Mouse (Mus musculus): ENCODE measurements around the gene Slamf8. TPM values are rescaled to one million over a fixed set of nuclear protein-coding genes. Genes with fewer than 3 reads are reported as not detected.

Slamf8 gene
- polyA plus RNA-seq (2016; fragmentation: Nextera tagmentation; extraction: Ambion mirVana), result not detected in 2 replicates

- Histone ChIP-seq H3K4me3 (no peak within 1 kb of the TSS), H3K27me3 (ENCODE audit: low read depth, poor library complexity, severe bottlenecking) (peaks cover 21% of the 10 kb centered on the region), H3K36me3 (no peaks in the 10 kb centered on the region), H3K27ac (replicated peaks) (no peak within 1 kb of the TSS), H3K4me1 (peaks cover 16% of the 10 kb centered on the region), H3K9me3 (replicated peaks) (no peaks in the 10 kb centered on the region)
- 86% methylated on average over 7 of the region's 7 CpGs for WGBS
- DNase-seq (ENCODE audit: low spot score), result no peak
Measured at GRCm38 (mm10) chr1:172590385-172590784, at the start of gene Slamf8. Slamf8 (minus strand) TSS chr1:172590568.

- Histone ChIP-seq H3K4me1 (no peaks in the 10 kb centered on the region), H3K9me3 (replicated peaks) (no peaks in the 10 kb centered on the region), H3K36me3 (no peaks in the 10 kb centered on the region), H3K27ac (replicated peaks) (no peak overlapping the region), H3K4me3 (no peak overlapping the region), H3K27me3 (ENCODE audit: low read depth, poor library complexity, severe bottlenecking) (no peaks in the 10 kb centered on the region)
- no peak for DNase-seq (ENCODE audit: low spot score)
- WGBS, result 70% methylated on average over 2 of the region's 2 CpGs
Measured at GRCm38 (mm10) chr1:172638781-172639180, 48.4 kb upstream of the Slamf8 start.

DNA sequence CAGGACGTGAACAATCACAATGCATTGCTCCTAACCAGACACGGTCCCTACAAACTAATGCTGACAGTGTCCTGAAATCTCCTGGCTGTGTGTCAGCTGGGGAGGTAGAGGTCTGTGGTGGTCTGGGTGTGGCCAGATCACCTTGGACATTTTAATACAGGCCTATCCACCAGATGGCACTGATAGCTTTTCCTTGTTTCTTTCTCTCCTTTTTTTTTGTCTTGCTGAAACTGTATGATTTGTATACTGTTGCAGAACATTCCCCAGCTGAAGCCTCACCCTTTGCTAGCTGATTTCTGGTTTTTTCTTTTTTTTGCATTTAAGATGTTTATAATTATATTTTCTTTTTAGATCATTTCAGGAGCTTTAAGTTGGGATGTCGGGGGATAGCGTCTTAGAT, 47.4 kb upstream of the Slamf8 start:
- Histone ChIP-seq H3K27ac (replicated peaks) (no peak overlapping the region), H3K9me3 (replicated peaks) (no peaks in the 10 kb centered on the region), H3K27me3 (ENCODE audit: low read depth, poor library complexity, severe bottlenecking) (no peaks in the 10 kb centered on the region), H3K4me1 (no peaks in the 10 kb centered on the region), H3K4me3 (no peak overlapping the region), H3K36me3 (no peaks in the 10 kb centered on the region)
- no peak for DNase-seq (ENCODE audit: low spot score)
- WGBS, result 84% methylated on average over 4 of the region's 4 CpGs

GRCm38 (mm10) chr1:172636266-172636665, 45.9 kb upstream of the Slamf8 start:
- H3K4me3 ChIP-seq, result no peak overlapping the region
- H3K36me3 ChIP-seq, result no peaks in the 10 kb centered on the region
- H3K4me1 ChIP-seq, result peaks cover 4% of the 10 kb centered on the region; the same call in 1 of the 2 replicates
- H3K27me3 ChIP-seq (ENCODE audit: low read depth, poor library complexity, severe bottlenecking), result no peaks in the 10 kb centered on the region
- DNase-seq (ENCODE audit: low spot score), result no peak
- 92% methylated on average over 5 of the region's 5 CpGs for WGBS
- H3K9me3 ChIP-seq (replicated peaks), result no peaks in the 10 kb centered on the region
- no peak overlapping the region for H3K27ac ChIP-seq (replicated peaks)

DNA sequence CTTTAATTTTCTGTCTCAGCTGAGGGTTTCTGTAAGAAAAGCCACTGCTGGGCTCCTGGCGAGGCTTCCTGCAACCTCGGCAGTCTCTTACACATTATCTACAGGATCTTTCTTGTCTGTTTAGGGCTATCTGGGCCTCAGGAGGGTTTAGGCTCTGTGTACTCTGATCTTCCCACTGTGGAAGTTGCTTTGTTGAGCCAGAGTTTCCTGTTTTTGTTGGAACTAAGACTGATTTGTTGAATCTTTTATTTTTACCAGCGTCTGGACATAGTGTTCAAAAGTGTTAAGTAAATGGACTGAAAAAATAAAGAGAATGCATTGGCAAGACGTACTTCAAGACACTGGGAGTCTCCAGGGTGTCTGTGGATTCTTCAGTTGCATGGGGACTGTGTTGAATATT, 44.9 kb upstream of the Slamf8 start:
- 72% methylated on average over 4 of the region's 4 CpGs for WGBS
- Histone ChIP-seq H3K27ac (replicated peaks) (no peak overlapping the region), H3K4me3 (no peak overlapping the region), H3K9me3 (replicated peaks) (no peaks in the 10 kb centered on the region), H3K27me3 (ENCODE audit: low read depth, poor library complexity, severe bottlenecking) (no peaks in the 10 kb centered on the region), H3K36me3 (no peaks in the 10 kb centered on the region), H3K4me1 (peaks cover 4% of the 10 kb centered on the region; the same call in 1 of the 2 replicates)
- DNase-seq (ENCODE audit: low spot score), result no peak

DNA sequence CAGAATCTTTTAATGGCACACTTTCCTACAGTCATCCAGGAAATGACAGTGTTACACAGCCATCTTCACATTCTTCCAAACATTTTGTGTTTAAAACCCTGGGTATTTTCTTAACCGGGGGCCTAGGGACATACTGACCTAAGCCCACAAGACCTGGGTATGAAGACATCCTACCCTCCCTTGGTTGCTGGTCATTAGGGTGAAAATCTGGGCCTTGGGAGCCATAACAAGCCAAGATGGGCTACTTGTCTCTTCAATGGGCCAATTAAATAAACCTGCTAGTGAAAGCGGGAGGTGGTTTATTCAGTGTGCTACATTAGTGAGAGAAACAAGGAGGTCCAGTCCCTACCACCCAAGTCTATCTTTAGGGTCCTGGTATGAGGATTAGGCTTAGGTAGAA, 43.8 kb upstream of the Slamf8 start:
- DNase-seq (ENCODE audit: low spot score), result no peak
- H3K4me3 ChIP-seq, result no peak overlapping the region
- no peaks in the 10 kb centered on the region for H3K36me3 ChIP-seq
- no peaks in the 10 kb centered on the region for H3K27me3 ChIP-seq (ENCODE audit: low read depth, poor library complexity, severe bottlenecking)
- H3K27ac ChIP-seq (replicated peaks), result no peak overlapping the region
- WGBS, result 94% methylated on average over 2 of the region's 2 CpGs
- no peaks in the 10 kb centered on the region for H3K9me3 ChIP-seq (replicated peaks)
- H3K4me1 ChIP-seq, result peaks cover 4% of the 10 kb centered on the region; the same call in 1 of the 2 replicates

DNA sequence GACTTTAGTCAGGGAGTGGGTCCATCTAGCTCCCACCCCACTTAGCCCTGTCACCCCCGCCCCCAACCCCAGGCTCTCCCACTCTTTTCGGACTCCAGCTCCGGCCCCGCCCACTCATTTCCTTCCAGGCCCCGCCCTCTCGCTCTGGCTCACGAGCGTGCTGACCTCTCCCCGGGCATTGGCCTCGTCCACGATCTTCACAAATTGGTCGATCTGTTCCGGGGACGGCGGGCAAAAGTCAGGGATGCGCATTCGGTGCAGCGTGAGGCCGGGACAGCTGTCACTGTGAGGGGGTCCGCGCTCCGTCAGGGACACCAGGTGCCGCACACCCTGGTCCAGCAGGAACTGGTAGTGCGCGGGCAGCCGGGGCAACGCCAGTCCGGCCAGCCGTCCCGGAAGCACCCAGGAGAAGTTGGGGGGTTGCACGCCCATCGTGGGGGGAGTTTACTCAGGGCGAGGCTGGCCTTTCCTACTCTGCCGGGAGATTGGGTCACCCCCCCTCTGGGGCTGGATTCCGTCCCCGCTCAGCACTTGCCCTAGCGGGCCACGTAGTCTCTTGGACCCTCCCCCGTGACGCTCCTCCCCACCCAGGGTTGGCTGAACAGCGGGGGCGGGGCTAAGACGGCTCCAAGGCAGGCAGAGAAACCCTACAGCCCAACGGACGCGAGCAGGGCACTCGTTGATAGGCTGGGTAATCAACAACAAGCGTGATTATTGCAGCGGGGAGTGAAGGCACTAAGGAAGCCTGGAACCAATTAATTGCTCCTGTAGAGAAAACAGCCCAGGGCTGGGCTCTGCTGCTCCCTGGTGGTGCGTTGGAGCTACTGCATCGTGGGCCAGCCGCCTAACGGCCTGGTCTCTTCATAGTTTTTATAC, 42.3 kb upstream of the Slamf8 start, which contains the start of gene Dusp23:
Gene Dusp23 (minus strand): TSS at position 512 of the 876 bp plus-strand sequence.
- H3K27ac ChIP-seq (replicated peaks), result peak within 1 kb of the TSS; percentile 86
- H3K9me3 ChIP-seq (replicated peaks), result no peaks in the 10 kb centered on the region

GRCm38 (mm10) chr1:172631721-172632120, 41.4 kb upstream of the Slamf8 start:
- no peaks in the 10 kb centered on the region for H3K36me3 ChIP-seq
- H3K27ac ChIP-seq (replicated peaks), result no peak overlapping the region
- H3K9me3 ChIP-seq (replicated peaks), result no peaks in the 10 kb centered on the region
- H3K27me3 ChIP-seq (ENCODE audit: low read depth, poor library complexity, severe bottlenecking), result no peaks in the 10 kb centered on the region
- H3K4me3 ChIP-seq, result no peak overlapping the region
- DNase-seq (ENCODE audit: low spot score), result no peak
- WGBS, result 89% methylated on average over 5 of the region's 5 CpGs
- peaks cover 4% of the 10 kb centered on the region; the same call in 1 of the 2 replicates for H3K4me1 ChIP-seq

More for the DNA sequence above, 42.3 kb upstream of the Slamf8 start, which contains the start of gene Dusp23:
- H3K4me3 ChIP-seq, result peak within 1 kb of the TSS; percentile 70
- H3K27me3 ChIP-seq (ENCODE audit: low read depth, poor library complexity, severe bottlenecking), result no peaks in the 10 kb centered on the region
- no peaks in the 10 kb centered on the region for H3K36me3 ChIP-seq
- peak; percentile 95 for DNase-seq (ENCODE audit: low spot score)
- H3K4me1 ChIP-seq, result peaks cover 4% of the 10 kb centered on the region; the same call in 1 of the 2 replicates
- WGBS, result under 1% methylated on average over 53 of the region's 53 CpGs

DNA sequence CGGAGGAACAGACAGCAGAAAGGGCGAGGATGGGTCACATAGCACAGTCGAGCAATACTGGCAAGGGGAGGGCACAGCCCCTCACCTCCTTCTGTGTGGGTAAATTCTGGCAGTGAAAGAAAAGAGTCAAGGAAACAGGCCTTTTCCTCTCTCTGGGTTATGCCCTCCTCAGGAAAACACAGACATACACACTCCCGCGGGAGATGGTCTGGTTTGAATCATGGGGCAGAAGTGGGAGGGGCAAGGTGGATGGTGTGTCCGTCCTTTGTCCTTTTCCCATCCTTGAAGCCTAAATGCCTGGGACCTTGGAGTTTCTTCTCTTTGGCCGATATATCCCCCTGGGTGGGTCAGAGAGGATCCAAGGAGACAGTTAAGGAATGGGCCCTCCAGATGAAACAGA, 39.5 kb upstream of the Slamf8 start:
- Histone ChIP-seq H3K27ac (replicated peaks) (no peak overlapping the region), H3K36me3 (no peaks in the 10 kb centered on the region), H3K9me3 (replicated peaks) (no peaks in the 10 kb centered on the region), H3K27me3 (ENCODE audit: low read depth, poor library complexity, severe bottlenecking) (no peaks in the 10 kb centered on the region), H3K4me3 (no peak overlapping the region), H3K4me1 (peaks cover 4% of the 10 kb centered on the region; the same call in 1 of the 2 replicates)
- 82% methylated on average over 7 of the region's 7 CpGs for WGBS
- no peak for DNase-seq (ENCODE audit: low spot score)

DNA sequence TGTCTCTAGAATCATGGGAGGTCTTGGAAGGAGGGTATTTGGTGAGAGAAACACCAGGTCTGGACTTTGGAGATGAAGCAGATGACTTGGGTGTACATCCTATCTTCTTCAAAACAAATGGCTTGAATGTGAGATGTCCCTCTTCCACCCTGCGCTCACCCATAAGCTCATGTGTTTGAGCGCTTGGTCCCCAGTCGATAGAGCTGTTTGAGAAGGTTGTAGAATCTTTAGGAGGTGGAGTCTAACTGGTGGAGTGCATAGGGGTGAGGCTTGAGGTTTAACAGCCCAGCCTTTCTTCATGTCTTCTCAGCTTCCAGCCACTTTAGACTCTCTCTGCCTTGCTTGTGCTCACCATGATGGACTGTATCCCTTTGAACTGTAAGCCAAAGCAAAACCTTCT, 35.9 kb upstream of the Slamf8 start:
- H3K9me3 ChIP-seq (replicated peaks), result no peaks in the 10 kb centered on the region
- no peak for DNase-seq (ENCODE audit: low spot score)
- no peaks in the 10 kb centered on the region for H3K4me1 ChIP-seq
- H3K27me3 ChIP-seq (ENCODE audit: low read depth, poor library complexity, severe bottlenecking), result no peaks in the 10 kb centered on the region
- H3K27ac ChIP-seq (replicated peaks), result no peak overlapping the region
- 93% methylated on average over 3 of the region's 3 CpGs for WGBS
- H3K36me3 ChIP-seq, result no peaks in the 10 kb centered on the region
- H3K4me3 ChIP-seq, result no peak overlapping the region

- DNase-seq (ENCODE audit: low spot score), result peak; percentile 3
- no peak overlapping the region for H3K27ac ChIP-seq (replicated peaks)
- 88% methylated on average over 3 of the region's 3 CpGs for WGBS
- no peaks in the 10 kb centered on the region for H3K36me3 ChIP-seq
- no peaks in the 10 kb centered on the region for H3K27me3 ChIP-seq (ENCODE audit: low read depth, poor library complexity, severe bottlenecking)
- H3K4me3 ChIP-seq, result no peak overlapping the region
- H3K4me1 ChIP-seq, result no peaks in the 10 kb centered on the region
- H3K9me3 ChIP-seq (replicated peaks), result no peaks in the 10 kb centered on the region
Measured at GRCm38 (mm10) chr1:172624081-172624480, 33.7 kb upstream of the Slamf8 start.

DNA sequence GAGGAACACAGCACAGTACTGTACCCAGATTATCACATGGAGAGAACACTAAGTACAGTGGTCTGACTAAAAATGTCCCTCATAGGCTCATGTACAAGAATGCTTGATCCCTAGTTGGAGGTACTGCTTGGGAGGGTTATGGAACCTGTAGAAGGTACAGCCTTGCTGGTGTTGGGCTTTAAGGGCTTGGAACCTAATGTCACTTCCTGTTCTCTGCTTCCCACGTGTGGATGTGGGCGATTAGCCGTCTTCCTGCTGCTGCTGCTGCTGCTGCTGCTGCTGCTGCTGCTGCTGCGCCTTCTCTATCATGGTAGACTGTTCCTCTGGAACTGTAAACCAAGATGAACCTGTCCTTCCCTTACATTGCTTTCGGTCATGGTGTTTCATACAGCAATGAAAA, 33.2 kb upstream of the Slamf8 start:
- Histone ChIP-seq H3K4me1 (no peaks in the 10 kb centered on the region), H3K27ac (replicated peaks) (no peak overlapping the region), H3K27me3 (ENCODE audit: low read depth, poor library complexity, severe bottlenecking) (no peaks in the 10 kb centered on the region), H3K36me3 (no peaks in the 10 kb centered on the region), H3K4me3 (no peak overlapping the region), H3K9me3 (replicated peaks) (no peaks in the 10 kb centered on the region)
- 75% methylated on average over 5 of the region's 5 CpGs for WGBS
- no peak for DNase-seq (ENCODE audit: low spot score)

DNA sequence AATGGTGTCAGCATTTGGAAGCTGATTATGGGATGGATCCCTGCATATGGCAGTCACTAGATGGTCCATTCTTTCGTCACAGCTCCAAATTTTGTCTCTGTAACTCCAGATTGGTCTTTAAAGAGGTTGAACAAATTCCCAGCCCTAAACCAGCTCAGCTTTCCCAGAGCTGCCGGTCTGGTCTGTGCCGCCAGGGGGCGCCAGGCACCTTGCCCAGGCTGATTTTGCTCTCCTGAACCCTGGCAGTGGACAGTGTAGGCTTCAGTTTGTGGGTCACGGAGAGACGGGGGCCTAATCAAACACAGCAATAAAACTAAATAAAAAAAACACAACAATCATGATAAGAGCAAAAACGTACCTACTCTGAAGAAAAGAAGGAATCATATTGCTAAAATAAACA, 28.9 kb upstream of the Slamf8 start:
- WGBS, result 19% methylated on average over 7 of the region's 7 CpGs
- Histone ChIP-seq H3K36me3 (no peaks in the 10 kb centered on the region), H3K27me3 (ENCODE audit: low read depth, poor library complexity, severe bottlenecking) (no peaks in the 10 kb centered on the region), H3K4me1 (peaks cover 16% of the 10 kb centered on the region), H3K4me3 (no peak overlapping the region), H3K27ac (replicated peaks) (no peak overlapping the region), H3K9me3 (replicated peaks) (no peaks in the 10 kb centered on the region)
- DNase-seq (ENCODE audit: low spot score), result peak; percentile 72

Measured in midbrain, embryonic 10.5 days (tissue).